ENCODE assay signal across 10 mouse cellular contexts in genomic region chr9:119037076-119037730, GRCm38 (mm10). TPM values are rescaled to one million over a fixed set of nuclear protein-coding genes. Genes with fewer than 3 reads are reported as not detected.
A peak's percentile ranks its signal among the peaks of the same experiment; 100 is the strongest.
DNase-seq lines count a peak whose midpoint lies in the region; ATAC-seq lines count a peak whose summit lies in the region.
"Had no signal": no experiment of that assay in that cellular context is flagged by ENCODE, and none has a peak within 500 bp of the region (broad histone marks: within the 10 kb centered on the region; RNA-seq: fewer than 3 reads in every experiment).

No protein-coding gene starts in this region.

- no peaks in the 10 kb centered on the region for H3K36me3 ChIP-seq in midbrain, embryonic 14.5 days (ENCODE audit: control insufficient read depth, insufficient read depth, low read length)
- peaks cover 16% of the 10 kb centered on the region for H3K36me3 ChIP-seq in midbrain, embryonic 13.5 days
- H3K36me3 ChIP-seq in embryonic facial prominence, embryonic 15.5 days, result peaks cover 44% of the 10 kb centered on the region

- DNase-seq in heart, adult 18-20 months, result peak; percentile 44 to 52
- no peak for DNase-seq in heart, adult 8-10 months (ENCODE audit: low spot score)
- peak; percentile 42 for DNase-seq in midbrain, embryonic 14.5 days
- DNase-seq in thymus, postnatal 14 days, result no peak
- DNase-seq in lung, postnatal 25 days (ENCODE audit: low spot score), result no peak
- DNase-seq: adrenal gland, postnatal 25 days; lung, postnatal 36 days had no signal

- no peak overlapping the region for H3K4me3 ChIP-seq in midbrain, embryonic 14.5 days (replicated peaks; ENCODE audit: low read depth, low read length)
- H3K4me3 ChIP-seq in midbrain, embryonic 13.5 days (replicated peaks), result no peak overlapping the region
- no peak overlapping the region for H3K4me3 ChIP-seq in embryonic facial prominence, embryonic 15.5 days (replicated peaks)

- H3K27ac ChIP-seq in midbrain, embryonic 14.5 days (replicated peaks; ENCODE audit: low read depth, low read length), result no peak overlapping the region
- H3K27ac ChIP-seq in midbrain, embryonic 13.5 days, result no peak overlapping the region
- H3K27ac ChIP-seq in embryonic facial prominence, embryonic 15.5 days (replicated peaks), result peak overlapping the region; percentile 58; the same call in 1 of the 2 replicates

- no peak overlapping the region for H3K9ac ChIP-seq in midbrain, embryonic 14.5 days (replicated peaks; ENCODE audit: low read length)
- no peak overlapping the region for H3K9ac ChIP-seq in midbrain, embryonic 13.5 days (replicated peaks)
- no peak overlapping the region for H3K9ac ChIP-seq in embryonic facial prominence, embryonic 15.5 days

- no peaks in the 10 kb centered on the region for H3K27me3 ChIP-seq in midbrain, embryonic 14.5 days (ENCODE audit: control insufficient read depth, insufficient read depth, low read length)
- no peaks in the 10 kb centered on the region for H3K27me3 ChIP-seq in midbrain, embryonic 13.5 days
- no peaks in the 10 kb centered on the region for H3K27me3 ChIP-seq in embryonic facial prominence, embryonic 15.5 days

- no peak for ATAC-seq in midbrain, embryonic 14.5 days (ENCODE audit: low FRiP score, low TSS enrichment)
- ATAC-seq in midbrain, embryonic 13.5 days, result no peak
- ATAC-seq in embryonic facial prominence, embryonic 15.5 days (ENCODE audit: insufficient number of reproducible peaks, low FRiP score, low TSS enrichment, low read depth), result no peak
- ATAC-seq in megakaryocyte progenitor cell, adult 5-6 weeks (replicated peaks; ENCODE audit: poor library complexity), result 0 out of 2 replicates have a peak, but pooled peaks have one; percentile 25

- 80% methylated on average over 15 of the region's 15 CpGs for WGBS in midbrain, embryonic 14.5 days
- 71% methylated on average over 15 of the region's 15 CpGs for WGBS in midbrain, embryonic 13.5 days
- WGBS in embryonic facial prominence, embryonic 15.5 days, result 66% methylated on average over 15 of the region's 15 CpGs

- H3K9me3 ChIP-seq in midbrain, embryonic 14.5 days (ENCODE audit: control insufficient read depth, low read length), result no peaks in the 10 kb centered on the region
- no peaks in the 10 kb centered on the region for H3K9me3 ChIP-seq in midbrain, embryonic 13.5 days
- no peaks in the 10 kb centered on the region for H3K9me3 ChIP-seq in embryonic facial prominence, embryonic 15.5 days (replicated peaks)

- H3K4me1 ChIP-seq in midbrain, embryonic 14.5 days (ENCODE audit: control insufficient read depth, insufficient read depth, low read length), result peaks cover 25% of the 10 kb centered on the region
- peaks cover 41% of the 10 kb centered on the region for H3K4me1 ChIP-seq in midbrain, embryonic 13.5 days (replicated peaks)
- peaks cover 24% of the 10 kb centered on the region for H3K4me1 ChIP-seq in embryonic facial prominence, embryonic 15.5 days

- no peak overlapping the region for H3K4me2 ChIP-seq in midbrain, embryonic 14.5 days (ENCODE audit: low read length)
- no peak overlapping the region for H3K4me2 ChIP-seq in midbrain, embryonic 13.5 days (replicated peaks)
- H3K4me2 ChIP-seq in embryonic facial prominence, embryonic 15.5 days (replicated peaks), result no peak overlapping the region

RNA-seq across cellular contexts. Expression of gene Vill, which starts 15.4 kb away (rescaled TPM):
- total RNA-seq in heart, adult 18-20 months (2021), result 1 to 10 TPM in 1 of 2 experiments, under 1 TPM in 1; 0.42 to 1.3 TPM
- total RNA-seq in heart, adult 8-10 months (2022), result under 1 TPM in 3 of 4 experiments, not detected in 1; 0.26 to 0.73 (median 0.50) TPM
- 2.1 and 2.6 TPM in 2 replicates for polyA plus RNA-seq in midbrain, embryonic 14.5 days (2014; fragmentation: Nextera tagmentation; extraction: Ambion mirVana)
- polyA plus RNA-seq in midbrain, embryonic 13.5 days (2015; fragmentation: Nextera tagmentation; extraction: Ambion mirVana), result 4.2 and 4.4 TPM in 2 replicates
- 17.1 and 19.0 TPM in 2 replicates for polyA plus RNA-seq in embryonic facial prominence, embryonic 15.5 days (2015; fragmentation: Nextera tagmentation; extraction: Ambion mirVana)
- total RNA-seq in megakaryocyte progenitor cell, adult 5-6 weeks (2015), result 9.2 and 10.8 TPM in 2 replicates
- 34.4 and 37.7 TPM in 2 replicates for total RNA-seq in megakaryocyte progenitor cell, adult 5-6 weeks (2017)

RNA-seq across cellular contexts. Expression of gene Plcd1, which starts 56.1 kb away (rescaled TPM):
- 10 to 100 TPM; 14.1 to 16.5 TPM for total RNA-seq in heart, adult 18-20 months (2021)
- total RNA-seq in heart, adult 8-10 months (2022), result 10 to 100 TPM; 15.3 to 20.1 (median 17.5) TPM
- 13.6 and 17.0 TPM in 2 replicates for polyA plus RNA-seq in midbrain, embryonic 14.5 days (2014; fragmentation: Nextera tagmentation; extraction: Ambion mirVana)
- polyA plus RNA-seq in midbrain, embryonic 13.5 days (2015; fragmentation: Nextera tagmentation; extraction: Ambion mirVana), result 20.0 and 21.0 TPM in 2 replicates
- 48.7 and 49.1 TPM in 2 replicates for polyA plus RNA-seq in embryonic facial prominence, embryonic 15.5 days (2015; fragmentation: Nextera tagmentation; extraction: Ambion mirVana)
- total RNA-seq in megakaryocyte progenitor cell, adult 5-6 weeks (2015), result not detected in 2 replicates
- 0.14 and 0.29 TPM in 2 replicates for total RNA-seq in megakaryocyte progenitor cell, adult 5-6 weeks (2017)

Comparison
In these comparisons a context has a peak if more than half of its experiments do, and no peak if none do; other contexts are left out.
1. DNase-seq: peak in heart, adult 18-20 months (2 of 2) and midbrain, embryonic 14.5 days (single experiment); none in heart, adult 8-10 months (single experiment), thymus, postnatal 14 days (single experiment) and lung, postnatal 25 days (single experiment).
2. RNA of gene Vill, which starts 15.4 kb away (total RNA-seq): 9.2 to 37.7 TPM in megakaryocyte progenitor cell, adult 5-6 weeks; 0.42 to 1.3 TPM in heart, adult 18-20 months and 0.26 to 0.73 TPM in heart, adult 8-10 months; every median in the first group is over 4 times any median in the second.
3. RNA of gene Plcd1, which starts 56.1 kb away (total RNA-seq): 15.3 to 20.1 TPM in heart, adult 8-10 months and 14.1 to 16.5 TPM in heart, adult 18-20 months; 0.14 to 0.29 TPM in megakaryocyte progenitor cell, adult 5-6 weeks; every median in the first group is over 10 times any median in the second.